Mouse (Mus musculus): ENCODE data around the gene Bpnt1. TPM values are rescaled to one million over a fixed set of nuclear protein-coding genes. Genes with fewer than 3 reads are reported as not detected.
A peak's percentile ranks its signal among the peaks of the same experiment; 100 is the strongest.

The Bpnt1 gene
- total RNA-seq, 2 experiments from 2014 or later, result 74.4 to 75.1 TPM

DNA sequence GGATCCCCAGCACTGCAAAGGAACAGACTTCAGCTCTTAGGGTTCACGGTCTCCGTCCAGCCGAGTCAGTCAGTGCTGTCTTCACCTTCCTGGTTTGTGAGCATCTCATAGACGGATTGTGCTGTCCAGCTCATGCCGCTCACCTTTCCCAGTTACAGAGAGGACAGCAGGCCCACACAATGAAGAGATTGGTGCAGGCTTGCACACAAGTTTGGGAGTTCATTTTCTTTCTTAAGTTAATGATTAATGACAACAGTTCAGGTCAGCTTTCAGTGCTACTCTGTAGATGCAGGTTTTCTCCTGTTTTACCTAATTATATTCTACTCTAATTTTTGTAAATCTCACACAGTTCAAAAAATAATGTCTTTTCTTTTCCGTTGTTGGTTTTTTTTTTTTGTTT is 38.0 kb downstream of the Bpnt1 start:
- no peak for DNase-seq (ENCODE audit: low spot score in 2 of 2)

DNA sequence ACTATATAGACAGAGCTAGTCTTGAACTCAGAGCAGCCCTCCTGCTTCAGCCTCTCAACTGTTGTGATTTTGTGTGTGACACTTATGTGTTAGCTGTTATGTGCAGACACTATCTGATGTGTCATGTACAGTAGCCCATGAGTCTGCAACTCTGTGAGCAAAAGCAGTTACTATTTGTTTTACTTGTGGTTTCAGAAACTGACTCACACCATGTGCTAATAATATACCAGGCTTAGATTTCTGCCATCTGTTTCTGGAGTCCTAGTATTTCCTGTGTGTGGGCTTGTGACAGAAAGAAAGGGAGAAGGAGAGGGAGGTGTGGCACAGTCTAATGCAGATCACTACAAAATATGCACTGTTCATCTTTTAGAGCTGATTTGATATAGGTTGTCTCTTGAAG is 44.4 kb downstream of the Bpnt1 start:
- DNase-seq (ENCODE audit: low spot score in 2 of 2), result peak in 1 of 2 experiments; percentile 24

DNA sequence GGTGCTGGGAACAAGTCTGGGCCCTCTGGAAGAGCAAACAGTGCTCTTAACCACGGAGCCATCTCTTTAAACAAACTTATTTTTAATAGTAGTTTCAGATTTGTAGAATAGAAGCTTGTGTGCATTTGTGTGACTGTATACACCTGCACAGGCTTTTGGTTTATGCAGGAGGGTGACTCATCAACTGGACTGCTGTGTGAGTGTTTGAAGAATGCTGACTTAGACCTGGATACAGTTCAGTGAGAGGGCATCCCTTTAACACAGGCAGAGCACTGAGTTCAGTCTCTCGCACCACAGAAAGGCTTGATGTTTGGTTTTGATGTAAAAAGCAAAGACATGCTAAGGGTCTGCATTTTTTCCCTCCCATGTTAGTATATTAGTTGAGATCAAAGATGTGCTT is 45.5 kb downstream of the Bpnt1 start:
- no peak for DNase-seq (ENCODE audit: low spot score in 2 of 2)

DNA sequence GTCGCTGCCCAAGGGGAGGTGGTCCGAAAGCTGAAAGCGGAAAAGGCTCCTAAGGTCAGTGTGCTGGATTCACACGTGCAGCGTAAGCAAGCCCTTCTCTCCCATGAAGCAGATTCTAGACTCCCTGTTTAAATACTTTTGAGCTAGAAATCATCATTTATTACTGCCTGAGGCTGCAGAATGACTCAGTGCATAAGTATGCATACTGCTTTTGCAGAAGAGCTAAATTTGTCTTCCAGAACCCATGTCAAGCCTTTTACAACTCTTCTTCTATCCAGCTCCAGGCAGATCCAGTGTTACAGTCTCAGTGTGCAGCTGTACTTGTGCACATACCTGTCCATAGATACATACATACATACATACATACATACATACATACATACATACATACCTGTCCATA is 69.7 kb downstream of the Bpnt1 start:
- no peak for DNase-seq (ENCODE audit: low spot score in 2 of 2)

DNA sequence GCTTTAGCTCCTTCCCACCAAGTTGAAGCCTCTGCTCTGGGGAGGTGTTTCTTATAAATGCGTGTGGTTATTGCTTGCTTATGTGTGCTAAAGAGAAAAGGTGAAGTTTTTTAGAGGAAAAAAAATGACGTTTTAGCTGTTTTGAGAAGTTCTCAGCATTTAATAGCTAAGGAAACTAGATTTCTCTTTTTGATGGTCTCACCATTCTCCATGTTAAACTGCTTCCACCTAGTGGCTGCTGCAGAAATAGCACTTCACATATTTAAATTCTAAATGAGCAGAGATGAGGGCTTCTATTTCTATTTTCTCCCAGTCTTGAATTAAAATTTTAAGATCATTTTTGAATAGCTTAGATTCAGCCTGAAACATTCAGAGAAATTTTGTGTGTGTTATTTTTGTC is 72.1 kb downstream of the Bpnt1 start:
- DNase-seq (ENCODE audit: low spot score in 2 of 2), result peak in 1 of 2 experiments; percentile 55

DNA sequence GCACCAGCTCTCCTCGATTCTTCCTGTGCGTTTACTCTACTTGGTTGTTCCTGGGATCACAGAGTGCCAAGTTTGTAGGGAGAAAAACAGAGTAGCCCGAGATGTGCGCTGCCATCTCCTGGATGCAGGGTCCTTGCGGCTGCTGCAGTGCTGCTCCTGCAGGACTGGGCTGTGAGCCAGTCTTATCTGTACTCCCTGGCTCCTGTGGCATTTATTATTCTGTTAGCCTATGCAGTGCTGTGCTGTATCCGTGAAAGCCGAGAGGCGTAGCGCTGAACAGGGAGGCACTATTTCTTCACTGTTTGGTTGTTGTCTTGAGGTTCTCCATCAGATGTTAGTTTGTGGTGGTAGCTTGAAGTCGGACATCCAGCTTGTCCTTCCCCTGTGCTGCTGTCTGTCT is 74.0 kb downstream of the Bpnt1 start:
- DNase-seq (ENCODE audit: low spot score in 2 of 2), result no peak

Small RNA genes within 50 kb of the gene (microRNA-seq; reads per million reads assigned to microRNA genes)
- gene Mir194-1, result 0.28 to 0.68 reads per million in 2 experiments
- gene Mir215, result 0 to 0.68 reads per million in 2 experiments

Other genes starting within 250 kb of the Bpnt1 start
- 10 to 100 TPM; 58.6 to 61.6 TPM for gene Rab3gap2, start 128.0 kb upstream of the Bpnt1 start, total RNA-seq (2021)
- gene Iars2, start 2.8 kb upstream of the Bpnt1 start, total RNA-seq (2021), result 10 to 100 TPM; 31.9 to 35.3 TPM
- 10 to 100 TPM; 79.3 to 83.3 TPM for gene Eprs, start 30.9 kb downstream of the Bpnt1 start, total RNA-seq (2021)
- 10 to 100 TPM; 14.2 to 14.7 TPM for gene Slc30a10, start 122.7 kb downstream of the Bpnt1 start, total RNA-seq (2021)